ENCODE assay signal across 11 mouse cellular contexts in the genomic region with DNA sequence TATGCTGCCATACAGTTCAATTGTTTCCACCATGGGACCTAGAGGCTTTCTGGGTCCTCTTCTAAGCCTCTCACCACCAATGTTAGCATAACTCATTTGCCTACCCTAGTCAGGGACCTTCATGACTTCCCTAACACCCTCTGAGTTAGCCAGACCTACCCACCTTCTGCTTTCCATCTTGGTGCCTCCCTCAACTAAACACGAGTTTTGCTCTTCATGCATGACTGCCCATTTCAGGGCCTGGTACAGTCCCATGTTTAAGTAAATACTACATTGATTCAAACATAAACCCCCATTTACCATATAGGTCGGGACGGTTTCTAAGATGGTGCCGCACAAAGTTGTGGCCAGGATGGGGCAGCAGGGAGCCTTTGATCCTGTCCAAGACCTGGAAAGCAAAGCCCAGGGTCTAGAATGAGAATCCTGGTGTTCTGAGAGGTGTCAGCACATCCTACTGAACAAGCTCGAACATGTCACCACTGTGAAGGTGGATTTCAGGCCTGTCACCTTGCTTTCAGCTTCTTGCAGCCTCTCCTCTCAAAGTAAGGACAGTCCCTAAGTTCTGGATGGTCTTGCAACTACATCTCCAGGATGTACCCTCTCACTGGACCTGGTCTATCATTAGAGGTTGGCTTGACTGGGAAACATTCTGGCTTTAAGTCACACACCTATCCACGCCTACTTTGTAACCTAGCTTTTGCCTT. TPM values are rescaled to one million over a fixed set of nuclear protein-coding genes. Genes with fewer than 3 reads are reported as not detected.
DNase-seq lines count a peak whose midpoint lies in the region; ATAC-seq and TF ChIP-seq lines count a peak whose summit lies in the region.
"Had no signal": no experiment of that assay in that cellular context is flagged by ENCODE, and none has a peak within 500 bp of the region (broad histone marks: within the 10 kb centered on the region; RNA-seq: fewer than 3 reads in every experiment).

No protein-coding gene starts in this region.

- H3K4me1 ChIP-seq in liver, embryonic 11.5 days (replicated peaks; ENCODE audit: control insufficient read depth, insufficient read depth, low read length), result peaks cover 16% of the 10 kb centered on the region
- peaks cover 16% of the 10 kb centered on the region for H3K4me1 ChIP-seq in liver, postnatal 0 days (ENCODE audit: insufficient read depth)
- peaks cover 36% of the 10 kb centered on the region for H3K4me1 ChIP-seq in embryonic facial prominence, embryonic 13.5 days
- H3K4me1 ChIP-seq in intestine, embryonic 15.5 days (replicated peaks), result peaks cover 18% of the 10 kb centered on the region
- peaks cover 39% of the 10 kb centered on the region for H3K4me1 ChIP-seq in neural tube, embryonic 13.5 days (replicated peaks)

- H3K9ac ChIP-seq in liver, embryonic 11.5 days (ENCODE audit: low read depth, low read length), result no peak overlapping the region
- H3K9ac ChIP-seq in liver, postnatal 0 days (replicated peaks), result no peak overlapping the region
- H3K9ac ChIP-seq in embryonic facial prominence, embryonic 13.5 days, result no peak overlapping the region
- no peak overlapping the region for H3K9ac ChIP-seq in intestine, embryonic 15.5 days
- H3K9ac ChIP-seq in neural tube, embryonic 13.5 days, result peak overlapping the region; percentile 77; the same call in 1 of the 2 replicates

- WGBS in liver, embryonic 11.5 days, result 84% methylated on average over 6 of the region's 6 CpGs
- 80% methylated on average over 6 of the region's 6 CpGs for WGBS in liver, postnatal 0 days (ENCODE audit: insufficient replicate concordance)
- 85% methylated on average over 6 of the region's 6 CpGs for WGBS in embryonic facial prominence, embryonic 13.5 days
- WGBS in intestine, embryonic 15.5 days, result 83% methylated on average over 6 of the region's 6 CpGs
- WGBS in neural tube, embryonic 13.5 days, result 85% methylated on average over 6 of the region's 6 CpGs

- H3K27ac ChIP-seq in liver, embryonic 11.5 days (ENCODE audit: low read depth, low read length), result no peak overlapping the region
- no peak overlapping the region for H3K27ac ChIP-seq in liver, postnatal 0 days (ENCODE audit: low read depth)
- no peak overlapping the region for H3K27ac ChIP-seq in embryonic facial prominence, embryonic 13.5 days
- H3K27ac ChIP-seq in intestine, embryonic 15.5 days, result no peak overlapping the region
- H3K27ac ChIP-seq in neural tube, embryonic 13.5 days (replicated peaks), result no peak overlapping the region

- no peak for ATAC-seq in liver, embryonic 11.5 days (replicated peaks; ENCODE audit: low FRiP score)
- no peak for ATAC-seq in liver, postnatal 0 days
- ATAC-seq in embryonic facial prominence, embryonic 13.5 days (ENCODE audit: insufficient number of reproducible peaks, insufficient read depth, low FRiP score, low TSS enrichment, low read depth), result no peak
- ATAC-seq in intestine, embryonic 15.5 days, result no peak
- no peak for ATAC-seq in neural tube, embryonic 13.5 days (ENCODE audit: low read depth)

- no peak for TF ChIP-seq CTCF in liver, postnatal 0 days (IDR thresholded peaks at IDR 0.05; ENCODE audit: low read depth)

- no peak for DNase-seq in liver, embryonic 11.5 days (ENCODE audit: low spot score)
- no peak for DNase-seq in liver, postnatal 0 days
- DNase-seq in frontal cortex, postnatal 14 days (ENCODE audit: low spot score in 2 of 2), result no peak
- DNase-seq in urinary bladder, postnatal 10 days (ENCODE audit: low spot score), result no peak
- DNase-seq in left cerebral cortex, adult 11 months (ENCODE audit: low spot score), result no peak
- DNase-seq: cerebellum, adult 11 months; gastrocnemius, postnatal 25 days; kidney, postnatal 14 days had no signal

- peaks cover 40% of the 10 kb centered on the region for H3K36me3 ChIP-seq in liver, embryonic 11.5 days (ENCODE audit: control insufficient read depth, insufficient read depth, low read length)
- peaks cover 36% of the 10 kb centered on the region for H3K36me3 ChIP-seq in liver, postnatal 0 days (replicated peaks; ENCODE audit: insufficient read depth, low read length)
- peaks cover 56% of the 10 kb centered on the region for H3K36me3 ChIP-seq in embryonic facial prominence, embryonic 13.5 days
- peaks cover 32% of the 10 kb centered on the region for H3K36me3 ChIP-seq in intestine, embryonic 15.5 days
- H3K36me3 ChIP-seq in neural tube, embryonic 13.5 days, result peaks cover 65% of the 10 kb centered on the region

- no peak overlapping the region; the same call in 1 of the 2 replicates for H3K4me3 ChIP-seq in liver, embryonic 11.5 days (ENCODE audit: low read depth, low read length)
- no peak overlapping the region for H3K4me3 ChIP-seq in liver, postnatal 0 days (ENCODE audit: low read depth, low read length)
- H3K4me3 ChIP-seq in embryonic facial prominence, embryonic 13.5 days, result peak overlapping the region; percentile 99
- peak overlapping the region; percentile 72; the same call in 1 of the 2 replicates for H3K4me3 ChIP-seq in intestine, embryonic 15.5 days (replicated peaks)
- H3K4me3 ChIP-seq in neural tube, embryonic 13.5 days, result peak overlapping the region; percentile 99

- H3K27me3 ChIP-seq in liver, embryonic 11.5 days (replicated peaks; ENCODE audit: control insufficient read depth, insufficient read depth, low read length), result no peaks in the 10 kb centered on the region
- H3K27me3 ChIP-seq in liver, postnatal 0 days (ENCODE audit: insufficient read depth, low read length), result no peaks in the 10 kb centered on the region
- no peaks in the 10 kb centered on the region for H3K27me3 ChIP-seq in embryonic facial prominence, embryonic 13.5 days
- no peaks in the 10 kb centered on the region for H3K27me3 ChIP-seq in intestine, embryonic 15.5 days (replicated peaks)
- H3K27me3 ChIP-seq in neural tube, embryonic 13.5 days, result no peaks in the 10 kb centered on the region

- no peak for TF ChIP-seq EP300 in liver, postnatal 0 days (IDR thresholded peaks at IDR 0.05; ENCODE audit: low read depth)

- H3K9me3 ChIP-seq in liver, embryonic 11.5 days (ENCODE audit: control insufficient read depth, low read length), result no peaks in the 10 kb centered on the region
- H3K9me3 ChIP-seq in liver, postnatal 0 days (ENCODE audit: low read length), result no peaks in the 10 kb centered on the region
- no peaks in the 10 kb centered on the region for H3K9me3 ChIP-seq in embryonic facial prominence, embryonic 13.5 days
- no peaks in the 10 kb centered on the region for H3K9me3 ChIP-seq in intestine, embryonic 15.5 days
- no peaks in the 10 kb centered on the region for H3K9me3 ChIP-seq in neural tube, embryonic 13.5 days

- peak overlapping the region; percentile 2; the same call in 1 of the 2 replicates for H3K4me2 ChIP-seq in liver, embryonic 11.5 days
- no peak overlapping the region for H3K4me2 ChIP-seq in liver, postnatal 0 days (ENCODE audit: low read depth, low read length)
- H3K4me2 ChIP-seq in embryonic facial prominence, embryonic 13.5 days, result peak overlapping the region; percentile 96; the same call in 1 of the 2 replicates
- H3K4me2 ChIP-seq in intestine, embryonic 15.5 days (replicated peaks), result peak overlapping the region; percentile 81
- H3K4me2 ChIP-seq in neural tube, embryonic 13.5 days, result peak overlapping the region; percentile 98

RNA-seq across cellular contexts. Expression of gene Timm29, which starts 1.2 kb away (rescaled TPM):
- 35.2 and 41.5 TPM in 2 replicates for polyA plus RNA-seq in liver, embryonic 11.5 days (2014; fragmentation: Nextera tagmentation; extraction: Ambion mirVana)
- 12.5 and 13.0 TPM in 2 replicates for polyA plus RNA-seq in liver, postnatal 0 days (2015; fragmentation: Nextera tagmentation; extraction: Ambion mirVana)
- polyA plus RNA-seq in embryonic facial prominence, embryonic 13.5 days (2015; fragmentation: Nextera tagmentation; extraction: Ambion mirVana), result 30.4 and 32.1 TPM in 2 replicates
- 27.3 and 29.3 TPM in 2 replicates for polyA plus RNA-seq in intestine, embryonic 15.5 days (2015; fragmentation: Nextera tagmentation; extraction: Ambion mirVana)
- 54.6 and 58.4 TPM in 2 replicates for polyA plus RNA-seq in neural tube, embryonic 13.5 days (2015; fragmentation: Nextera tagmentation; extraction: Ambion mirVana)

RNA-seq across cellular contexts. Expression of gene Yipf2, which starts 1.3 kb away (rescaled TPM):
- 15.5 and 16.5 TPM in 2 replicates for polyA plus RNA-seq in liver, embryonic 11.5 days (2014; fragmentation: Nextera tagmentation; extraction: Ambion mirVana)
- polyA plus RNA-seq in liver, postnatal 0 days (2015; fragmentation: Nextera tagmentation; extraction: Ambion mirVana), result 7.8 and 8.5 TPM in 2 replicates
- polyA plus RNA-seq in embryonic facial prominence, embryonic 13.5 days (2015; fragmentation: Nextera tagmentation; extraction: Ambion mirVana), result 23.8 and 27.8 TPM in 2 replicates
- 25.2 and 34.3 TPM in 2 replicates for polyA plus RNA-seq in intestine, embryonic 15.5 days (2015; fragmentation: Nextera tagmentation; extraction: Ambion mirVana)
- 22.7 and 23.5 TPM in 2 replicates for polyA plus RNA-seq in neural tube, embryonic 13.5 days (2015; fragmentation: Nextera tagmentation; extraction: Ambion mirVana)

RNA-seq across cellular contexts. Expression of gene Smarca4, which starts 24.7 kb away (rescaled TPM):
- 86.1 and 86.6 TPM in 2 replicates for polyA plus RNA-seq in liver, embryonic 11.5 days (2014; fragmentation: Nextera tagmentation; extraction: Ambion mirVana)
- 12.8 and 14.3 TPM in 2 replicates for polyA plus RNA-seq in liver, postnatal 0 days (2015; fragmentation: Nextera tagmentation; extraction: Ambion mirVana)
- 94.4 and 102 TPM in 2 replicates for polyA plus RNA-seq in embryonic facial prominence, embryonic 13.5 days (2015; fragmentation: Nextera tagmentation; extraction: Ambion mirVana)
- polyA plus RNA-seq in intestine, embryonic 15.5 days (2015; fragmentation: Nextera tagmentation; extraction: Ambion mirVana), result 67.0 and 68.6 TPM in 2 replicates
- 149 and 160 TPM in 2 replicates for polyA plus RNA-seq in neural tube, embryonic 13.5 days (2015; fragmentation: Nextera tagmentation; extraction: Ambion mirVana)

RNA-seq across cellular contexts. Expression of gene Carm1, which starts 44.6 kb away (rescaled TPM):
- polyA plus RNA-seq in liver, embryonic 11.5 days (2014; fragmentation: Nextera tagmentation; extraction: Ambion mirVana), result 54.9 TPM in 2 replicates
- 8.6 TPM in 2 replicates for polyA plus RNA-seq in liver, postnatal 0 days (2015; fragmentation: Nextera tagmentation; extraction: Ambion mirVana)
- 46.2 and 47.1 TPM in 2 replicates for polyA plus RNA-seq in embryonic facial prominence, embryonic 13.5 days (2015; fragmentation: Nextera tagmentation; extraction: Ambion mirVana)
- polyA plus RNA-seq in intestine, embryonic 15.5 days (2015; fragmentation: Nextera tagmentation; extraction: Ambion mirVana), result 41.4 and 42.2 TPM in 2 replicates
- polyA plus RNA-seq in neural tube, embryonic 13.5 days (2015; fragmentation: Nextera tagmentation; extraction: Ambion mirVana), result 43.8 and 45.8 TPM in 2 replicates

Comparison
In these comparisons a context has a peak if more than half of its experiments do, and no peak if none do; other contexts are left out.
1. H3K4me3 ChIP-seq: peak in embryonic facial prominence, embryonic 13.5 days (single experiment), intestine, embryonic 15.5 days (single experiment) and neural tube, embryonic 13.5 days (single experiment); none in liver, embryonic 11.5 days (single experiment) and liver, postnatal 0 days (single experiment).